Mouse (Mus musculus) erythroblast, embryonic 14.5 days (primary cell): ENCODE measurements at regions not wholly inside any gene's neighbourhood (a gene's known extent, or its start where the extent isn't known, plus 50 kb on each side); places are given as distances from the start of the nearest gene placed in this dataset.

Experiments used
- GATA1 ChIP-seq: IDR thresholded peaks from 2 replicates; pipeline ENCODE4 v1.6.1; 2012; ENCODE audit warnings: low read length, inconsistent platforms, mixed read lengths
- TAL1 ChIP-seq: IDR thresholded peaks from 3 replicates; pipeline ENCODE4 v1.6.1; 2012; ENCODE audit warnings: low read length, inconsistent platforms, mixed read lengths

DNA sequence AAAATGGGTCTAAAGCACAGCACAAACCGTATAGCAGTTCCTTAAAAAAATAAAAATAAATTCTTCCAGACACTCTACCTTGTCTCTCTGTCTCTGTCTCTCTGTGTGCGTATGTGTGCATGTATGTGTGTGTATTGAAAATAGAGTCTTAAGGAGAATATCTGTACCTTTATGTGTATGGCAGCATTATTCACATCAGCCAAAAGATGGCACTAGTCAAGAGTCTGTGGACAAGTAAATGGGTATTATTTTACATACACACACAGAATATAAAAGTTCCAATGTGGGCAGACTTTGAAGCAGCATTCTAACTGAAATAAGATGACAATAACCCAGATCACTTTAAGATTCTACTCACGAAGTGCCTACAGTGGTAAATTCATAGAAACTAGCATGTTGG lies 249.3 kb downstream of the Tex13c3 start:
- no peak for TF ChIP-seq GATA1
- TF ChIP-seq TAL1, result no peak
